Mouse (Mus musculus): ENCODE data around the gene Folr1.

- TF ChIP-seq CTCF (IDR thresholded peaks at IDR 0.05; ENCODE audit: borderline replicate concordance, control insufficient read depth, extremely low read depth, insufficient read depth, low read length, poor library complexity), result 0 out of 2 replicates have a peak, but pooled peaks have one; percentile 14
- TF ChIP-seq POLR2A (IDR thresholded peaks at IDR 0.05; ENCODE audit: control insufficient read depth, extremely low read depth, insufficient read depth, low read length, poor library complexity), result no peak
Measured at GRCm38 (mm10) chr7:101836271-101837153, 34.1 kb downstream of the Folr1 start.
